Mouse (Mus musculus) erythroblast, adult 5-6 weeks (primary cell): ENCODE measurements around the gene Pitpnm3. TPM values are rescaled to one million over a fixed set of nuclear protein-coding genes. Genes with fewer than 3 reads are reported as not detected.

ENCODE experiments used
- ATAC-seq: replicated peaks from 2 replicates; pipeline ENCODE4 v1.8.0; 2016; ENCODE audit warnings: moderate number of reproducible peaks, mild to moderate bottlenecking, moderate TSS enrichment, inconsistent platforms; ENCODE audit not compliant: poor library complexity, low FRiP score, severe bottlenecking
- total RNA-seq, 2 experiments: library from RNA; stranded (forward) in 1 of 2; stranded (reverse) in 1 of 2; fragments of 150-400 nt in 1 of 2; fragments of 200-764, 138-1000 nt in 1 of 2; gene quantifications; 2 replicates each; pipeline versions ENCODE4 v1.2.3 to v1.2.4; 2015 to 2017; ENCODE audit warnings: low replicate concordance in 2 of 2

Gene Pitpnm3
- total RNA-seq, 2 experiments from 2014 or later, result not detected

GRCm38 (mm10) chr11:72057166-72057565 is 78.4 kb downstream of the Pitpnm3 start:
- no peak for ATAC-seq

GRCm38 (mm10) chr11:72055176-72055575 is 80.4 kb downstream of the Pitpnm3 start:
- no peak for ATAC-seq

GRCm38 (mm10) chr11:72052636-72053035 is 82.9 kb downstream of the Pitpnm3 start:
- ATAC-seq, result no peak

GRCm38 (mm10) chr11:72052221-72052620 is 83.4 kb downstream of the Pitpnm3 start:
- no peak for ATAC-seq

GRCm38 (mm10) chr11:72050895-72051858 is 84.4 kb downstream of the Pitpnm3 start:
- ATAC-seq, result no peak

- no peak for ATAC-seq
These were observed 85.2 kb downstream of the Pitpnm3 start for GRCm38 (mm10) chr11:72050168-72050894.

- no peak for ATAC-seq
These were observed 86.3 kb downstream of the Pitpnm3 start for GRCm38 (mm10) chr11:72049171-72049759.

- ATAC-seq, result no peak
These were observed 86.8 kb downstream of the Pitpnm3 start for GRCm38 (mm10) chr11:72048730-72049129.

- ATAC-seq, result no peak
These were observed 91.3 kb downstream of the Pitpnm3 start for GRCm38 (mm10) chr11:72044231-72044630.

GRCm38 (mm10) chr11:72042631-72043030 is 92.9 kb downstream of the Pitpnm3 start:
- ATAC-seq, result no peak

GRCm38 (mm10) chr11:72041768-72042607 is 93.6 kb downstream of the Pitpnm3 start, which contains the start of gene Pimreg:
Gene Pimreg, plus strand, starts transcription at chr11:72042032.
- no peak for ATAC-seq

- ATAC-seq, result no peak
These were observed 94.2 kb downstream of the Pitpnm3 start for GRCm38 (mm10) chr11:72041290-72041767.

- no peak for ATAC-seq
These were observed 95.8 kb downstream of the Pitpnm3 start for GRCm38 (mm10) chr11:72039599-72040386.

GRCm38 (mm10) chr11:72037996-72038395 is 97.6 kb downstream of the Pitpnm3 start:
- ATAC-seq, result no peak

- no peak for ATAC-seq
These were observed 98.2 kb downstream of the Pitpnm3 start, which contains the start of gene Aipl1 for GRCm38 (mm10) chr11:72037409-72037808. Gene Aipl1, minus strand, starts transcription at chr11:72037509.

GRCm38 (mm10) chr11:72032589-72032988 is 103.0 kb downstream of the Pitpnm3 start:
- no peak for ATAC-seq

GRCm38 (mm10) chr11:72032091-72032490 is 103.5 kb downstream of the Pitpnm3 start:
- no peak for ATAC-seq

GRCm38 (mm10) chr11:72031353-72031752 is 104.2 kb downstream of the Pitpnm3 start:
- ATAC-seq, result no peak
